Mouse (Mus musculus) kidney, embryonic 15.5 days (tissue): ENCODE measurements around the gene Prdm9. TPM values are rescaled to one million over a fixed set of nuclear protein-coding genes. Genes with fewer than 3 reads are reported as not detected.

Source experiments
- ATAC-seq: fragments of 200-750 bp; cut with Nextera tagmentation; replicated peaks from 2 replicates; pipeline ENCODE4 v1.8.0; 2017; ENCODE audit warnings: moderate TSS enrichment; ENCODE audit not compliant: low FRiP score
- H3K27ac ChIP-seq: fragments of 300-500 bp; sonication (generic); 2 replicates; pipeline ENCODE4 v1.5.1; 2015; ENCODE audit warnings: mild to moderate bottlenecking, inconsistent platforms
- H3K27me3 ChIP-seq: fragments of 300-500 bp; sonication (generic); 2 replicates; pipeline ENCODE4 v1.6.1; 2015; ENCODE audit warnings: inconsistent platforms
- H3K36me3 ChIP-seq: fragments of 300-500 bp; sonication (generic); 2 replicates; pipeline ENCODE4 v1.6.1; 2015; ENCODE audit warnings: inconsistent platforms
- H3K4me1 ChIP-seq: fragments of 300-500 bp; sonication (generic); 2 replicates; pipeline ENCODE4 v1.6.1; 2015; ENCODE audit warnings: inconsistent platforms
- H3K4me2 ChIP-seq: fragments of 300-500 bp; sonication (generic); 2 replicates; pipeline ENCODE4 v1.6.1; 2015; ENCODE audit warnings: moderate library complexity, mild to moderate bottlenecking, inconsistent platforms
- H3K4me3 ChIP-seq: fragments of 300-500 bp; sonication (generic); replicated peaks from 2 replicates; pipeline ENCODE4 v1.5.1; 2015; ENCODE audit warnings: mild to moderate bottlenecking, inconsistent platforms
- H3K9ac ChIP-seq: fragments of 300-500 bp; sonication (generic); 2 replicates; pipeline ENCODE4 v1.6.1; 2015; ENCODE audit warnings: mild to moderate bottlenecking, inconsistent platforms
- H3K9me3 ChIP-seq: fragments of 300-500 bp; sonication (generic); replicated peaks from 2 replicates; pipeline ENCODE4 v1.6.1; 2016; ENCODE audit warnings: inconsistent platforms
- WGBS: fragments of 180-500 bp; shearing (Covaris S2); methylation state at CpG from one replicate; pipeline ENCODE4 v1.1.7; 2015; ENCODE audit warnings: mixed read lengths; 5-methylcytosine and 5-hydroxymethylcytosine counted together
- polyA plus RNA-seq: library from polyadenylated mRNA; unstranded; fragments of >200 nt; fragmentation: Nextera tagmentation; extraction: Ambion mirVana; gene quantifications from 2 replicates; pipeline ENCODE4 v1.2.1, GENCODE M21; 2015

Prdm9 gene
- polyA plus RNA-seq, result 2.0 and 2.9 TPM in 2 replicates

DNA sequence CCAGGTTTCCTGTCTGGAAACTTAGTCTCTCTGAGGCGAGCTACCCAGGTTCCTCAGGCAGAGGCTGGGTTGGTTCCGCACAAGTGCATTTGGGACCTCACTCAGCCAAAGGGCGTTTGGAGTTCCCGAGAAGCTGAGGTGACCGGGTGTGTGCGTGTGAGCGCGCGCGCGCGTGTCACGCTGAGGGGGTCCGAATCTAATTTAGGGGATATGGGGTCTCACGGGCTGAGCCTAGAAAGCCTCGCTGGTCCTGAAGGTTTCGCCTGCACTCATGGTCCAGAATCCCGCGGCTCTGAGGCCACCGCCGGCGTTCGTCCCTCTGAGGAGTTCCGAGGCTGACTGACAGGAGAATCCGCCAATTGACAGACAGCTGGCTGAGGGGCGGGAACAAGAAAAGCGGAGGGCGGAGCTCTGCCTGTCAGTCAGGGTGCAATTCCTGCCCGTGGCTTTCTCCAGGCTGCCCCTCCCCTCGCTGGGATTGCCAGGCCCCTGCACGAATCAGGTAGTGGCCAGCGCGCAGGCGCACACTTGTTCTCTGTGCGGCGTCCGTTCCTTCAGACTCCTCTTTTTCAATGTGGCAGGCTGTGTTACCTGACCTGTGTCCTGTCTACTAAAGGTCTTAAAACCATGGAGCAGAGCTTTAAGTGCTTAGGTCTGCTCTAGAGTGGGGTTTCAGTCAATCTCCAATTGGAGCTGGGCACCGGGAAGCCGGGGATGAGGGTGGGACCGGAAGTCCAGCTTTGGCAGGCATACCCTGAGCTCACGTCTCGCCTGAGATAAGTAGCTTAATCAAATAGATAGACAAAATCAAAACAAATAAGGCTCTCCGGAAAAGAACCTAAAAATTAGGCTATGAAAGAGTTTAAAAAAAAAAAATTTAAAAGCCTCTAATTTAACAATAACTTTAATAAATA, at the start of gene Prdm9:
Gene Prdm9, minus strand, starts transcription at position 341 of the 914 bp plus-strand sequence.
- Histone ChIP-seq H3K9ac (peak within 1 kb of the TSS; percentile 64), H3K27ac (peak within 1 kb of the TSS; percentile 97), H3K4me3 (peak within 1 kb of the TSS; percentile 67), H3K4me1 (peaks cover 6% of the 10 kb centered on the region), H3K36me3 (no peaks in the 10 kb centered on the region), H3K9me3 (no peaks in the 10 kb centered on the region), H3K4me2 (peak within 1 kb of the TSS; percentile 89), H3K27me3 (no peaks in the 10 kb centered on the region)
- peak; percentile 99 for ATAC-seq
- WGBS, result under 1% methylated on average over 43 of the region's 43 CpGs

DNA sequence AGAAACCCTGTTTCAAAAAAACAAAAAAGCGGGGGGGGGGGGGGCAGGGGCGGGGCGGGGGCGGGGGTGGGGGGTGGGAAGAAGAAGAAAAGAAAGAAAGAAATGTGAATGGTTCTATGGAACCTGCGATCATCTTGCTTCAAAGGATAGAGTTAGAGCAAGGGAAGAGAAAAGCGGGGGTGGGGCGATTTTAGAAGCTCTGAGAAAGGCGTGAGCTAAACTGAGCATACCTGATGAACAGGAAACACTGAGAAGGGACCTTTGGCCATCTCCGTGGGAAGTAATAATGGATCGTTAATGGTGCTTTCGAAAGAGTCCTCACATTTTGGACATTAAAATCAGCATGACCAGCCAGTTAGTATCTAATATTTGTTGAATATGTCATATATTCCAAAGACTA, 35.3 kb upstream of the Prdm9 start:
- ATAC-seq, result no peak
- Histone ChIP-seq H3K9me3 (no peaks in the 10 kb centered on the region), H3K27ac (no peak overlapping the region), H3K9ac (no peak overlapping the region), H3K27me3 (no peaks in the 10 kb centered on the region), H3K4me3 (no peak overlapping the region), H3K4me2 (no peak overlapping the region), H3K36me3 (no peaks in the 10 kb centered on the region), H3K4me1 (no peaks in the 10 kb centered on the region)
- WGBS, result 81% methylated on average over 11 of the region's 11 CpGs

DNA sequence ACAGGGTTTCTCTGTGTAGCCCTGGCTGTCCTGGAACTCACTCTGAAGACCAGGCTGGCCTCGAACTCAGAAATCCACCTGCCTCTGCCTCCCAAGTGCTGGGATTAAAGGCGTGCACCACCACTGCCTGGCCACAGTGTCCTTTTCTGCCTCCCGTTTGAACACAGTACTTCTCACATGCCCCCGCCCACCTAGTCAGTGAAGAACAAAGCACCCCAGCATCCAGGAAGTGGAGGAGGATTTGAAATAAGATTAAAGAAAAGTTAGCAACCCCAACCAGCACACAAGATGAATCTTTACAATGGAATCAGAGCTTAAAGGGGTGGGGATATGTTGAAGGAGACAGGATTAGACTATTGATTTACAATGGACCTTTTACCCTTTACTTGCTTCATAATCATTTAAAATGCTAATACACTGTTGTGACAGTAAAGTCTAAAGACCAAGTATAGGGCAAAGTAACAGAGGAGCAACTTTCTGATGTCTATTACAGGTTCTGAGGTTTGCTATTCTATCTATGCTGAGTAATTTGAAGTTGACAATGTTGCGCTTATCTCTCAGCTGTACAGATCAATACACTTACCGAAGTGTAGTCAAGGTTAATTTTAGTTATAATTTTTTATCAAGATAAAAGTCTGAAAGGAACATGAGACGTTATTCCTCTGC, 27.2 kb upstream of the Prdm9 start:
- H3K4me1 ChIP-seq, result no peaks in the 10 kb centered on the region
- no peak overlapping the region for H3K4me3 ChIP-seq
- no peak overlapping the region for H3K27ac ChIP-seq
- H3K27me3 ChIP-seq, result no peaks in the 10 kb centered on the region
- no peaks in the 10 kb centered on the region for H3K9me3 ChIP-seq
- H3K4me2 ChIP-seq, result no peak overlapping the region
- ATAC-seq, result no peak
- 89% methylated on average over 7 of the region's 7 CpGs for WGBS
- H3K9ac ChIP-seq, result no peak overlapping the region
- H3K36me3 ChIP-seq, result no peaks in the 10 kb centered on the region

DNA sequence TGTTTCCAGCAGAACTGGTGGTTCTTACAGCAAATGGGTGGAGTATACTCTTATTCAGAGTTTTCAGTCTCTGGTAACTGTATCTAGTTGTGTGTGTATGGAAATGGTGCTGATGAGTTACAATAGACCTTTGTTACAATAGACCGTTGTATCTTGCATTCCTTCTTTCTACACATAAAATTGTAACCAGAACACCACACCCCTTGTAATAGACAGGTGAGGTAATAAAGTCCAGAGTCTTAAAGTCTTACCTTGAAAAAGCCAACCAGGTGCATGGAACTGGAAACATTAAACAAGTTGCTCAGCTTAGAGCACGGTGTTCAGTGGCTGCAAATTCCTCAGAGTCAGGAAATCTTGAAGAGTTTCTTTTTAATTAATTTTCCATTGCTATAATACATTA, 24.0 kb upstream of the Prdm9 start:
- Histone ChIP-seq H3K4me3 (no peak overlapping the region), H3K4me2 (no peak overlapping the region), H3K27ac (no peak overlapping the region), H3K27me3 (no peaks in the 10 kb centered on the region), H3K36me3 (no peaks in the 10 kb centered on the region), H3K4me1 (no peaks in the 10 kb centered on the region), H3K9me3 (no peaks in the 10 kb centered on the region), H3K9ac (no peak overlapping the region)
- WGBS, result 74% methylated on average over 2 of the region's 2 CpGs
- ATAC-seq, result no peak

GRCm38 (mm10) chr17:15585691-15586090, 21.5 kb upstream of the Prdm9 start:
- H3K36me3 ChIP-seq, result no peaks in the 10 kb centered on the region
- H3K4me2 ChIP-seq, result no peak overlapping the region
- no peaks in the 10 kb centered on the region for H3K9me3 ChIP-seq
- H3K27me3 ChIP-seq, result no peaks in the 10 kb centered on the region
- H3K4me1 ChIP-seq, result no peaks in the 10 kb centered on the region
- WGBS, result 40% methylated on average over 4 of the region's 4 CpGs
- no peak for ATAC-seq
- no peak overlapping the region for H3K4me3 ChIP-seq
- H3K9ac ChIP-seq, result no peak overlapping the region
- H3K27ac ChIP-seq, result no peak overlapping the region

DNA sequence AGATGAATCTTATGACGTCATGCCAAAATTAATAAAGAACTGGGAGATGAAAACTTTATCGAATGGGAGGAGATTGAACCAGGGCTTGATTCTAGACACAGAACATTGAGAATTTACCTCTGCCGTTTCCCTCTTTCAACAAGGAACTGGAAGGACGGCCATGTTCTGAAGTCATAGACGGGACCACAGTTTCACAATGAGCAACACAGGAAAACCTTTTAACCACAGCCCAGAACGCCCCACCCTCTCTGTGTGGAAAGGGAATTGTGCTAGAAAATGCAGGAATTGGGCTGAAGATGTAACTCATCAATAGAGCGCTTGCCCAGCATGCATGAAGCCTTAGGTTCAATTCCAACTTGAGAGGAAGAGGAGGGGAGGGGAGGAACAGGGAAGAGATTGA, 18.9 kb upstream of the Prdm9 start:
- H3K4me2 ChIP-seq, result no peak overlapping the region
- no peak overlapping the region for H3K27ac ChIP-seq
- WGBS, result 78% methylated on average over 7 of the region's 7 CpGs
- H3K9me3 ChIP-seq, result no peaks in the 10 kb centered on the region
- H3K4me3 ChIP-seq, result no peak overlapping the region
- no peaks in the 10 kb centered on the region for H3K4me1 ChIP-seq
- H3K36me3 ChIP-seq, result no peaks in the 10 kb centered on the region
- no peak for ATAC-seq
- H3K27me3 ChIP-seq, result peaks cover 2% of the 10 kb centered on the region
- no peak overlapping the region for H3K9ac ChIP-seq

- no peaks in the 10 kb centered on the region for H3K4me1 ChIP-seq
- no peak overlapping the region for H3K4me2 ChIP-seq
- no peak for ATAC-seq
- H3K9ac ChIP-seq, result no peak overlapping the region
- 91% methylated on average over 2 of the region's 2 CpGs for WGBS
- no peak overlapping the region for H3K27ac ChIP-seq
- no peak overlapping the region for H3K4me3 ChIP-seq
- H3K9me3 ChIP-seq, result no peaks in the 10 kb centered on the region
- H3K27me3 ChIP-seq, result peaks cover 22% of the 10 kb centered on the region
- no peaks in the 10 kb centered on the region for H3K36me3 ChIP-seq
These were observed 15.9 kb upstream of the Prdm9 start for GRCm38 (mm10) chr17:15580072-15580447.

DNA sequence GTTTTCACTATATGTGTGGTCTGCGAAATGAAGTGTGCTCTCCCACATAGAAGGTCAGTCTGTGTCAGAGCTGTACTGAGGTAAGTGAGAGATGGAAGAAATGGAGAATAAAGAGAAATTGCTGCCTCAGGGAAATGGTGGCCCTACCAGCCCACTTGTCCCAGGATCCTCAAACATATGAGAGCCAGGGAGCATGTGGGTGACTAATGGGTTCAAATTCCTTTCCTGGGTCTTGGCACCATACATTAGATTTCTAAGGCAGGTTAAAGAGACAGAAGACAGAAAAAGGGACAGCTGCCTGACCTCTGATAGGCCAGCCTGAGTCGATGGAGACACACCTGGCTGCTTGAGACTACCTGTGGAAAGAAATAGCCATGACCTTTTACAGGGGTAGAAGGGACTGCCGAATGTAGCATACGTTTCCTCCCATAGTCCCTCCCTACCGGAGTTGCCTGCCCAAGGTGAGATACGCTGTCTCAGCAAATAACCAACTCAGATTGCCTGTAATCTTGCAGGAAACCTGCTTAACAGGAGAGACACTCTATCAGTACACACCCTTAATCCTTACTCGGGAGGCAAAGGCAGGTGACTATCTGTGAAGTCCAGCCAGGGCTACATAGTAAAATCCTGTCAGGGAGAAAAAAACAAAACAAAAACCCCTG, 15.4 kb upstream of the Prdm9 start:
- H3K27ac ChIP-seq, result no peak overlapping the region
- peaks cover 22% of the 10 kb centered on the region for H3K27me3 ChIP-seq
- no peak overlapping the region for H3K4me2 ChIP-seq
- WGBS, result 80% methylated on average over 7 of the region's 7 CpGs
- H3K36me3 ChIP-seq, result no peaks in the 10 kb centered on the region
- ATAC-seq, result no peak
- H3K4me3 ChIP-seq, result no peak overlapping the region
- no peaks in the 10 kb centered on the region for H3K9me3 ChIP-seq
- no peaks in the 10 kb centered on the region for H3K4me1 ChIP-seq
- no peak overlapping the region for H3K9ac ChIP-seq

- under 1% methylated on average over 32 of the region's 32 CpGs for whole genome bisulfite sequencing
- no peak overlapping the region for H3K9ac ChIP-seq
- no peaks in the 10 kb centered on the region for H3K4me1 ChIP-seq
- H3K4me3 ChIP-seq, result peak overlapping the region; percentile 34
- peak; percentile 77 for ATAC-seq
- no peak overlapping the region for H3K27ac ChIP-seq
- H3K9me3 ChIP-seq, result no peaks in the 10 kb centered on the region
- peak overlapping the region; percentile 62 for H3K4me2 ChIP-seq
- H3K27me3 ChIP-seq, result peaks cover 22% of the 10 kb centered on the region
- no peaks in the 10 kb centered on the region for H3K36me3 ChIP-seq
These were observed 13.1 kb upstream of the Prdm9 start for GRCm38 (mm10) chr17:15577291-15577694.

DNA sequence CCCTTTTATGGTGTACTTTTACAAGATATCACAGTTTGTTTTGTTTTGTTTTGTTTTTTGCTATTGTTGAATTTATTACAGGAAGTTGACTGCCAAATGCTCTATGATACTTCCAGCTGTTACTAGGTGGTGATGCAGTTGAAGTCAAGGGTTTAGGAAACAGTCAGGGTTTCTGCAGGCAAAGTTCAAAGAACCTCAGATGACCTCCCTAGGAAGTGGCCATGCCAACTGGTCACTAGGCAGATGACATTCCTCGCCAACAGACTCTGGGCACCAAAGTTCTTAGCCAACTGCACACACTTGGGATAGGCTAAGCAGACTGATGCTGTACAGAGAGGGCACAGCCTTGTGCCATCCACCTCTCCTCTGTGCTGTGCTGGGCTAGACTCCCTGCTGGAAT, 10.9 kb upstream of the Prdm9 start:
- no peak overlapping the region for H3K27ac ChIP-seq
- no peak overlapping the region for H3K4me3 ChIP-seq
- no peak for ATAC-seq
- H3K9me3 ChIP-seq, result no peaks in the 10 kb centered on the region
- WGBS, result 85% methylated on average over 1 of the region's 1 CpGs
- H3K9ac ChIP-seq, result no peak overlapping the region
- H3K36me3 ChIP-seq, result no peaks in the 10 kb centered on the region
- no peak overlapping the region for H3K4me2 ChIP-seq
- H3K4me1 ChIP-seq, result no peaks in the 10 kb centered on the region
- H3K27me3 ChIP-seq, result peaks cover 22% of the 10 kb centered on the region

DNA sequence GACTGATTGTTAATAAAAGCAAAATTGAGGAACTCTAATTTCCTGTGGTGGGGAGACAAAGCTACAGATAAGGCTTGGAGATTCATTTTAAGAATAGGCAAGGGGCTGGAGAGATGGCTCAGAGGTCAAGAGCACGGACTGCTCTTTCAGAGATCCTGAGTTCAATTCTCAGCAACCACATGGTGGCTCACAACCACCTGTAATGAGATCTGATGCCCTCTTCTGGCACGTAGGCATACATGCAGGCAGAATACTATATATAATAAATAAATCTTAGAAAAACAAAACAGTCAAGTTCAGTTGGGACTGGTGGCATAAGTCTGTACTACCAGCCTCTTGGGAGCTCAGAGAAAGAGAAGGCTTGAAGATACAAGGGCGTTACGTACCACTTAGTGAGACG, 2.8 kb upstream of the Prdm9 start:
- H3K4me1 ChIP-seq, result peaks cover 6% of the 10 kb centered on the region
- no peak overlapping the region for H3K4me3 ChIP-seq
- ATAC-seq, result no peak
- no peak overlapping the region for H3K27ac ChIP-seq
- no peaks in the 10 kb centered on the region for H3K9me3 ChIP-seq
- no peaks in the 10 kb centered on the region for H3K36me3 ChIP-seq
- no peaks in the 10 kb centered on the region for H3K27me3 ChIP-seq
- H3K9ac ChIP-seq, result no peak overlapping the region
- no peak overlapping the region for H3K4me2 ChIP-seq
- 78% methylated on average over 5 of the region's 5 CpGs for WGBS

GRCm38 (mm10) chr17:15564928-15565300, 760 bp upstream of the Prdm9 start:
- no peaks in the 10 kb centered on the region for H3K9me3 ChIP-seq
- 33% methylated on average over 12 of the region's 12 CpGs for WGBS
- H3K4me1 ChIP-seq, result peaks cover 6% of the 10 kb centered on the region
- no peak for ATAC-seq
- peak overlapping the region; percentile 89 for H3K4me2 ChIP-seq
- no peaks in the 10 kb centered on the region for H3K27me3 ChIP-seq
- no peak overlapping the region for H3K9ac ChIP-seq
- H3K4me3 ChIP-seq, result peak overlapping the region; percentile 67
- H3K27ac ChIP-seq, result peak overlapping the region; percentile 97; the same call in 1 of the 2 replicates
- no peaks in the 10 kb centered on the region for H3K36me3 ChIP-seq
